Mouse (Mus musculus) liver, embryonic 14.5 days (tissue): Measurements from ENCODE around the gene Tmco5.

Experiments
- CTCF ChIP-seq: IDR thresholded peaks from 2 replicates; pipeline ENCODE4 v1.5.1; 2016; ENCODE audit warnings: antibody characterized with exemption, low read depth, control low read depth
- EP300 ChIP-seq: IDR thresholded peaks from 2 replicates; pipeline ENCODE4 v1.6.1; 2016; ENCODE audit warnings: antibody characterized with exemption, low read depth

GRCm38 (mm10) chr2:116900273-116900843 lies 21.9 kb downstream of the Tmco5 start:
- no peak for TF ChIP-seq EP300
- TF ChIP-seq CTCF: no peak
